Mouse (Mus musculus) forebrain, postnatal 0 days (tissue): ENCODE results near the gene Adcy4. TPM values are rescaled to one million over a fixed set of nuclear protein-coding genes. Genes with fewer than 3 reads are reported as not detected.

Experiments used
- ATAC-seq: fragments of 200-750 bp; cut with Nextera tagmentation; 2 replicates; pipeline ENCODE4 v1.8.0; 2017; ENCODE audit warnings: mild to moderate bottlenecking, moderate library complexity
- DNase-seq: peaks from one replicate; pipeline ENCODE4 v3.0.0-alpha.2; 2015
- H3K27ac ChIP-seq: fragments of 300-500 bp; sonication (generic); 2 replicates; pipeline ENCODE4 v1.5.1; 2014; ENCODE audit warnings: low read depth, mild to moderate bottlenecking, antibody characterized with exemption, low read length, moderate library complexity, mixed read lengths
- H3K27me3 ChIP-seq: fragments of 300-500 bp; sonication (generic); 2 replicates; pipeline ENCODE4 v1.6.1; 2014; ENCODE audit warnings: mild to moderate bottlenecking, low read length, mixed read lengths; ENCODE audit not compliant: insufficient read depth
- H3K36me3 ChIP-seq: fragments of 300-500 bp; sonication (generic); 2 replicates; pipeline ENCODE4 v1.6.1; 2014; ENCODE audit warnings: mild to moderate bottlenecking, moderate library complexity; ENCODE audit not compliant: insufficient read depth
- H3K4me1 ChIP-seq: fragments of 300-500 bp; sonication (generic); 2 replicates; pipeline ENCODE4 v1.6.1; 2014; ENCODE audit warnings: antibody characterized with exemption; ENCODE audit not compliant: insufficient read depth
- H3K4me2 ChIP-seq: fragments of 300-500 bp; sonication (generic); 2 replicates; pipeline ENCODE4 v1.6.1; 2014; ENCODE audit warnings: low read depth, mild to moderate bottlenecking, moderate library complexity
- H3K4me3 ChIP-seq: fragments of 300-500 bp; sonication (generic); 2 replicates; pipeline ENCODE4 v1.5.1; 2014; ENCODE audit warnings: low read depth, low read length, mixed read lengths
- H3K9ac ChIP-seq: fragments of 300-500 bp; sonication (generic); 2 replicates; pipeline ENCODE4 v1.6.1; 2014; ENCODE audit warnings: mild to moderate bottlenecking
- H3K9me3 ChIP-seq: fragments of 300-500 bp; sonication (generic); 2 replicates; pipeline ENCODE4 v1.6.1; 2016; ENCODE audit warnings: low read length
- CTCF ChIP-seq: sonication (generic); IDR thresholded peaks from 2 replicates; pipeline ENCODE4 v1.5.1; 2016; ENCODE audit warnings: antibody characterized with exemption, control low read depth, low read depth
- WGBS: fragments of 180-500 bp; shearing (Covaris S2); extraction: QIAGEN DNeasy Blood & Tissue Kit; methylation state at CpG from one replicate; pipeline ENCODE4 v1.1.7; 2014; 5-methylcytosine and 5-hydroxymethylcytosine counted together
- polyA plus RNA-seq: library from polyadenylated mRNA; unstranded; fragments of >200 nt; fragmentation: Nextera tagmentation; extraction: Ambion mirVana; gene quantifications from 2 replicates; pipeline ENCODE4 v1.2.1, GENCODE M21; 2015
- total RNA-seq: library from RNA; depleted of rRNA; stranded (reverse); fragments of >200 nt; gene quantifications from 2 replicates; pipeline ENCODE4 v1.2.3, GENCODE M21; 2014

Adcy4 gene
- total and polyA plus RNA-seq, 2 experiments from 2014 or later, result 1.7 to 3.6 TPM

- H3K27ac ChIP-seq, result no peak overlapping the region
- H3K9me3 ChIP-seq, result no peaks in the 10 kb centered on the region
- 16% methylated on average over 10 of the region's 10 CpGs for WGBS
- DNase-seq (peak; percentile 86), ATAC-seq (peak; percentile 73)
- peaks cover 27% of the 10 kb centered on the region for H3K36me3 ChIP-seq
- no peak overlapping the region for H3K9ac ChIP-seq
- H3K27me3 ChIP-seq, result no peaks in the 10 kb centered on the region
- peak overlapping the region; percentile 19; the same call in 1 of the 2 replicates for H3K4me2 ChIP-seq
- H3K4me1 ChIP-seq, result 0 out of 2 replicates have a peak, but pooled peaks cover 12% of the 10 kb centered on the region
- TF ChIP-seq CTCF, result peak; percentile 98
- H3K4me3 ChIP-seq, result peak overlapping the region; percentile 2; the same call in 1 of the 2 replicates
These were observed 40.2 kb downstream of the Adcy4 start for GRCm38 (mm10) chr14:55743711-55744110.

DNA sequence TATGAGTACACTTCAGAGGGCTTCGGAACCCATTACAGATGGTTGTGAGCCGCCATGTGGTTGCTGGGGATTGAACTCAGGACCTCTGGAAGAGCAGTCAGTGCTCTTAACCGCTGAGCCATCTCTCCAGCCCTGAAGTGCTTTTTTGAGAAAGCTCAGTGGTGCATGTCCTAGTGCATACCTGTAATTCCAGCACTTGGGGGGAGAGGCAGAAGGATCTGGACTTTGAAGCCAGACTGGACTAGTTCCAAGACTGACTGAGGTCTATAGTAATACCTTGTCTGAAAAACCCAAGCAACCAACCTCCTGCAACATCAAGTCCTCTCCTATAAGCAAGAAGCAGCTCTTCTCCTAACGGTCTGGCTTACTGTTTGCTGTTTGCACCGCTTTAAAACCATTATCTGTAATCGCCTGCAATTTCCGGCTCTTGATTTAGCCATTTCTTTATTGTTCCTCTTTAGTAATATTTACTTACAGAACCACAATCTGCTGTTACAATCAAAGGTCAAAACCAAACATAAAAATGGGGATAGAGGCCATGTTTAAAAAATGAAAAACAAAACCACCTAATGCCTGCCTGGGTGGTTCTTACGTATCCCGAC, 46.7 kb downstream of the Adcy4 start:
- peaks cover 33% of the 10 kb centered on the region for H3K36me3 ChIP-seq
- ATAC-seq (no peak), DNase-seq (no peak)
- H3K9me3 ChIP-seq, result no peaks in the 10 kb centered on the region
- H3K4me3 ChIP-seq, result no peak overlapping the region
- H3K27me3 ChIP-seq, result no peaks in the 10 kb centered on the region
- WGBS, result 89% methylated on average over 9 of the region's 9 CpGs
- no peaks in the 10 kb centered on the region for H3K4me1 ChIP-seq
- H3K9ac ChIP-seq, result no peak overlapping the region
- no peak for TF ChIP-seq CTCF
- H3K27ac ChIP-seq, result no peak overlapping the region
- no peak overlapping the region for H3K4me2 ChIP-seq

DNA sequence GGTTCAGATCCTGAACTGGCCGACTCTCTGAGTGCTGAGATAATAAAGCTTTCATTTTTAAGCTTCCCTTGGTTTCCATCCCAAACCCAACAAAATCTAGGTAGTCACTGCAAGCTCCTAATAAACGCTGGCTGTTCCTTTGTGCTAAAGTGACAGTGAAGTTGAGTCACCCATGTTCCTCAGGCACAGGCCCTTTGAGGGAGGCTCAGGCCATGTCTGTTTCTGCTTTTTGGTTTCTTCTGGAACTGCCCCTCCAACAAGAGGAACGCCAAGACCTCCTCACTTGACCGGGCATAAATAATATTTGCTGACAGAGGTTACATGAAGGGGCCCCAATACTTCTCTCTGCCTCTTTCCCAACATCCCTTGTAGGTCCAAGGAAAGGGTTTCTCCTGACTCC, 48.1 kb downstream of the Adcy4 start:
- no peaks in the 10 kb centered on the region for H3K9me3 ChIP-seq
- DNase-seq, result no peak
- H3K4me3 ChIP-seq, result no peak overlapping the region
- H3K4me1 ChIP-seq, result 0 out of 2 replicates have a peak, but pooled peaks cover 4% of the 10 kb centered on the region
- H3K27ac ChIP-seq, result no peak overlapping the region
- no peak for ATAC-seq
- H3K36me3 ChIP-seq, result peaks cover 26% of the 10 kb centered on the region
- no peak for TF ChIP-seq CTCF
- no peak overlapping the region for H3K4me2 ChIP-seq
- H3K9ac ChIP-seq, result no peak overlapping the region
- 82% methylated on average over 4 of the region's 4 CpGs for WGBS
- H3K27me3 ChIP-seq, result no peaks in the 10 kb centered on the region

DNA sequence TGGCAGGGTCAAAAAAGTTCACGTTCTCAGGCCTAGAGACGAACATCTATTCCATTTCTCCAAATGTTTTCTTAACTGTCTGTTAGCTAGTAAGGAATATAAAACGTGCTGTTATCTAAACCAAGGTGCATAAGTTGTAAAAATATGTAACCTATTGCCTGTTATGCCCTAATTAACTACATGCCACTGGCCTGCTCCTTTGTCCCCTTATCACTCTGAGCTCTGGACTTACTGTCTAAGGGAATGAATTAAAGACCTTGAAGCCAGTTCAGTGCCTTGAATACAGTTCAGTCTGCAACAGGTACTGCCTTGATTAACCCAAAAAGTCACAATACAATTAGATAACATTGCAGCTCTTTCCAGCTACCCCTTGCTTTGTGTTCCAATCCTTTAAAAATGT, 48.6 kb downstream of the Adcy4 start:
- no peak overlapping the region for H3K27ac ChIP-seq
- no peaks in the 10 kb centered on the region for H3K9me3 ChIP-seq
- H3K4me3 ChIP-seq, result no peak overlapping the region
- no peak overlapping the region for H3K4me2 ChIP-seq
- H3K4me1 ChIP-seq, result 0 out of 2 replicates have a peak, but pooled peaks cover 9% of the 10 kb centered on the region
- ATAC-seq, result no peak
- TF ChIP-seq CTCF, result no peak
- no peaks in the 10 kb centered on the region for H3K27me3 ChIP-seq
- H3K36me3 ChIP-seq, result peaks cover 22% of the 10 kb centered on the region
- no peak overlapping the region for H3K9ac ChIP-seq
- WGBS, result 76% methylated on average over 3 of the region's 3 CpGs
- no peak for DNase-seq

DNA sequence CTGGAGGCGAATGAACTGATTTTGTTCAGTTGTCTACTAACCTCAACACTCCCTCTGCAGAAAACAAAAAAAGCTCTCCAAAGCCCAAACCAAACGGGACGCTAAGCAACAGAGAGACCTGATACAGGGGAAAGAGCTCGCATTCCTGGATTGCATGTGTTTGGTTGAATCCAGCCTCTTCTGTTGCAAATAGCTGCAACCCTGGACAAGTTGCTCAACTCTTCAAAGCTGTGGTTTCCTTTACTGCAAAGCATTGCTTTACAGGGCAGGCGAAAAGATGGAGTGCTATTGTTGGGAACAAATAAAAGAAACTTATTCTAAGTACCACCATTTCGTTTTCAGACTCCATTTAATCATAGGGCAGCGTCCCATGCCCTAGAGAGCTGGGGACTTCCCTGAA, 49.0 kb downstream of the Adcy4 start:
- Histone ChIP-seq H3K4me3 (no peak overlapping the region), H3K36me3 (peaks cover 17% of the 10 kb centered on the region), H3K9me3 (no peaks in the 10 kb centered on the region), H3K4me2 (no peak overlapping the region), H3K4me1 (0 out of 2 replicates have a peak, but pooled peaks cover 11% of the 10 kb centered on the region), H3K9ac (no peak overlapping the region), H3K27me3 (no peaks in the 10 kb centered on the region), H3K27ac (no peak overlapping the region)
- 66% methylated on average over 7 of the region's 7 CpGs for WGBS
- DNase-seq (no peak), ATAC-seq (no peak)
- no peak for TF ChIP-seq CTCF

- TF ChIP-seq CTCF, result no peak
- H3K4me1 ChIP-seq, result 0 out of 2 replicates have a peak, but pooled peaks cover 11% of the 10 kb centered on the region
- H3K9ac ChIP-seq, result no peak overlapping the region
- DNase-seq, result no peak
- H3K27ac ChIP-seq, result no peak overlapping the region
- H3K36me3 ChIP-seq, result peaks cover 8% of the 10 kb centered on the region; the same call in 1 of the 2 replicates
- H3K9me3 ChIP-seq, result no peaks in the 10 kb centered on the region
- 79% methylated on average over 10 of the region's 10 CpGs for WGBS
- H3K4me2 ChIP-seq, result no peak overlapping the region
- ATAC-seq, result no peak
- H3K27me3 ChIP-seq, result no peaks in the 10 kb centered on the region
- H3K4me3 ChIP-seq, result no peak overlapping the region
These were observed 50.0 kb downstream of the Adcy4 start for GRCm38 (mm10) chr14:55733889-55734288.

- ATAC-seq, result peak; percentile 86
These were observed 53.3 kb downstream of the Adcy4 start for GRCm38 (mm10) chr14:55730531-55731032.

More at GRCm38 (mm10) chr14:55730531-55731032, 53.3 kb downstream of the Adcy4 start:
- H3K4me2 ChIP-seq, result no peak overlapping the region
- no peak overlapping the region for H3K9ac ChIP-seq
- H3K27me3 ChIP-seq, result no peaks in the 10 kb centered on the region
- 42% methylated on average over 7 of the region's 7 CpGs for WGBS
- H3K4me3 ChIP-seq, result no peak overlapping the region
- no peak for TF ChIP-seq CTCF
- peak overlapping the region; percentile 73 for H3K27ac ChIP-seq
- peak; percentile 81 for DNase-seq
- H3K9me3 ChIP-seq, result no peaks in the 10 kb centered on the region
- 0 out of 2 replicates have a peak, but pooled peaks cover 11% of the 10 kb centered on the region for H3K4me1 ChIP-seq
- H3K36me3 ChIP-seq, result no peaks in the 10 kb centered on the region
